Mouse (Mus musculus) embryonic facial prominence, embryonic 11.5 days (tissue): Measurements from ENCODE around the gene Sema3a. TPM values are rescaled to one million over a fixed set of nuclear protein-coding genes. Genes with fewer than 3 reads are reported as not detected.
"Not testable (repeated sequence)": the region's sequence is repeated elsewhere in the genome, so short reads cannot be mapped to it uniquely, and the experiment has no call there.

Experiments
- ATAC-seq: fragments of 200-750 bp; cut with Nextera tagmentation; replicated peaks from 2 replicates; pipeline ENCODE4 v1.8.0; 2017; ENCODE audit warnings: low read depth; ENCODE audit not compliant: insufficient number of reproducible peaks, low FRiP score, low TSS enrichment
- DNase-seq: peaks from one replicate; pipeline ENCODE4 v3.0.0-alpha.2; 2015; ENCODE audit warnings: low spot score
- H3K27ac ChIP-seq: fragments of 300-500 bp; sonication (generic); replicated peaks from 2 replicates; pipeline ENCODE4 v1.5.1; 2014; ENCODE audit warnings: mild to moderate bottlenecking, low read depth, low read length, control low read depth
- H3K27me3 ChIP-seq: fragments of 300-500 bp; sonication (generic); 2 replicates; pipeline ENCODE4 v1.6.1; 2014; ENCODE audit warnings: mild to moderate bottlenecking, low read length, moderate library complexity, mixed read lengths; ENCODE audit not compliant: control insufficient read depth, insufficient read depth
- H3K36me3 ChIP-seq: fragments of 300-500 bp; sonication (generic); replicated peaks from 2 replicates; pipeline ENCODE4 v1.6.1; 2014; ENCODE audit warnings: low read depth, mild to moderate bottlenecking, low read length, moderate library complexity, mixed read lengths; ENCODE audit not compliant: control insufficient read depth, insufficient read depth
- H3K4me1 ChIP-seq: fragments of 300-500 bp; sonication (generic); 2 replicates; pipeline ENCODE4 v1.6.1; 2014; ENCODE audit warnings: low read length, mixed read lengths; ENCODE audit not compliant: control insufficient read depth, insufficient read depth
- H3K4me2 ChIP-seq: fragments of 300-500 bp; sonication (generic); 2 replicates; pipeline ENCODE4 v1.6.1; 2014; ENCODE audit warnings: low read depth, mild to moderate bottlenecking, control low read depth, low read length, moderate library complexity
- H3K4me3 ChIP-seq: fragments of 300-500 bp; sonication (generic); 2 replicates; pipeline ENCODE4 v1.5.1; 2014; ENCODE audit warnings: low read depth, low read length, control low read depth
- H3K9ac ChIP-seq: fragments of 300-500 bp; sonication (generic); replicated peaks from 2 replicates; pipeline ENCODE4 v1.6.1; 2014; ENCODE audit warnings: mild to moderate bottlenecking, control low read depth, low read length
- H3K9me3 ChIP-seq: fragments of 300-500 bp; sonication (generic); replicated peaks from 2 replicates; pipeline ENCODE4 v1.6.1; 2016; ENCODE audit warnings: mild to moderate bottlenecking, low read length, inconsistent platforms, mixed read lengths; ENCODE audit not compliant: control insufficient read depth
- WGBS: fragments of 180-500 bp; shearing (Covaris S2); extraction: QIAGEN DNeasy Blood & Tissue Kit; methylation state at CpG from one replicate; pipeline ENCODE4 v1.1.7; 2014; 5-methylcytosine and 5-hydroxymethylcytosine counted together
- polyA plus RNA-seq: library from polyadenylated mRNA; unstranded; fragments of >200 nt; fragmentation: Nextera tagmentation; extraction: Ambion mirVana; gene quantifications from 2 replicates; pipeline ENCODE4 v1.2.1, GENCODE M21; 2014

The Sema3a gene
- polyA plus RNA-seq, 1 experiment from 2014 or later: 56.3 TPM

GRCm38 (mm10) chr5:13585559-13586207, 460.5 kb downstream of the Sema3a start:
- no peaks in the 10 kb centered on the region for H3K9me3 ChIP-seq
- DNase-seq (peak; percentile 48), ATAC-seq (no peak)
- H3K36me3 ChIP-seq: no peaks in the 10 kb centered on the region
- H3K9ac ChIP-seq: no peak overlapping the region
- H3K4me3 ChIP-seq: no peak overlapping the region
- H3K4me2 ChIP-seq: no peak overlapping the region
- H3K4me1 ChIP-seq: no peaks in the 10 kb centered on the region
- no peak overlapping the region for H3K27ac ChIP-seq
- H3K27me3 ChIP-seq: no peaks in the 10 kb centered on the region

GRCm38 (mm10) chr5:13594422-13594821, 469.2 kb downstream of the Sema3a start:
- no peaks in the 10 kb centered on the region for H3K4me1 ChIP-seq
- H3K27me3 ChIP-seq: no peaks in the 10 kb centered on the region
- DNase-seq (no peak), ATAC-seq (no peak)
- no peaks in the 10 kb centered on the region; the same call in 1 of the 2 replicates for H3K36me3 ChIP-seq
- 86% methylated on average over 2 of the region's 2 CpGs for WGBS
- H3K27ac ChIP-seq: no peak overlapping the region
- H3K9ac ChIP-seq: no peak overlapping the region
- no peak overlapping the region for H3K4me3 ChIP-seq
- H3K4me2 ChIP-seq: no peak overlapping the region
- H3K9me3 ChIP-seq: no peaks in the 10 kb centered on the region

GRCm38 (mm10) chr5:13611631-13612030, 486.4 kb downstream of the Sema3a start:
- ATAC-seq: no peak
- H3K4me2 ChIP-seq: no peak overlapping the region

GRCm38 (mm10) chr5:13612088-13612487, 486.9 kb downstream of the Sema3a start:
- Histone ChIP-seq H3K27ac (no peak overlapping the region), H3K9ac (no peak overlapping the region), H3K9me3 (no peaks in the 10 kb centered on the region), H3K4me2 (no peak overlapping the region), H3K27me3 (no peaks in the 10 kb centered on the region), H3K4me3 (no peak overlapping the region), H3K36me3 (no peaks in the 10 kb centered on the region), H3K4me1 (no peaks in the 10 kb centered on the region)
- 53% methylated on average over 2 of the region's 2 CpGs for WGBS
- ATAC-seq (no peak), DNase-seq (no peak)

More at GRCm38 (mm10) chr5:13611631-13612030, 486.4 kb downstream of the Sema3a start:
- no peak for DNase-seq
- 77% methylated on average over 1 of the region's 1 CpGs for WGBS
- no peaks in the 10 kb centered on the region for H3K9me3 ChIP-seq
- H3K27me3 ChIP-seq: no peaks in the 10 kb centered on the region
- H3K4me1 ChIP-seq: no peaks in the 10 kb centered on the region
- no peak overlapping the region for H3K27ac ChIP-seq
- H3K4me3 ChIP-seq: no peak overlapping the region
- H3K9ac ChIP-seq: no peak overlapping the region
- no peaks in the 10 kb centered on the region for H3K36me3 ChIP-seq

- H3K4me1 ChIP-seq, H3K27ac ChIP-seq, H3K9ac ChIP-seq, H3K4me3 ChIP-seq, H3K27me3 ChIP-seq, H3K9me3 ChIP-seq, H3K4me2 ChIP-seq, H3K36me3 ChIP-seq, ATAC-seq, DNase-seq: not testable (repeated sequence)
- 84% methylated on average over 7 of the region's 7 CpGs for WGBS
Measured at GRCm38 (mm10) chr5:13614575-13614974, 489.4 kb downstream of the Sema3a start.

- DNase-seq: no peak
- no peak overlapping the region for H3K4me3 ChIP-seq
- WGBS: 91% methylated on average over 2 of the region's 2 CpGs
- no peaks in the 10 kb centered on the region for H3K27me3 ChIP-seq
- H3K9me3 ChIP-seq: no peaks in the 10 kb centered on the region
- H3K4me1 ChIP-seq: no peaks in the 10 kb centered on the region
- no peaks in the 10 kb centered on the region for H3K36me3 ChIP-seq
- no peak for ATAC-seq
- H3K27ac ChIP-seq: no peak overlapping the region
- no peak overlapping the region for H3K4me2 ChIP-seq
- no peak overlapping the region for H3K9ac ChIP-seq
Measured at GRCm38 (mm10) chr5:13615907-13616306, 490.7 kb downstream of the Sema3a start.

GRCm38 (mm10) chr5:13622578-13622977, 497.4 kb downstream of the Sema3a start:
- no peaks in the 10 kb centered on the region for H3K4me1 ChIP-seq
- H3K36me3 ChIP-seq: no peaks in the 10 kb centered on the region
- WGBS: 65% methylated on average over 7 of the region's 7 CpGs
- no peaks in the 10 kb centered on the region for H3K9me3 ChIP-seq
- H3K4me2 ChIP-seq: no peak overlapping the region
- no peak overlapping the region for H3K9ac ChIP-seq
- H3K27me3 ChIP-seq: no peaks in the 10 kb centered on the region
- no peak overlapping the region for H3K27ac ChIP-seq
- DNase-seq (no peak), ATAC-seq (no peak)
- no peak overlapping the region for H3K4me3 ChIP-seq

- peak; percentile 8 for DNase-seq
- H3K4me2 ChIP-seq: no peak overlapping the region
- no peaks in the 10 kb centered on the region for H3K36me3 ChIP-seq
- no peaks in the 10 kb centered on the region for H3K4me1 ChIP-seq
- H3K27ac ChIP-seq: no peak overlapping the region
- H3K4me3 ChIP-seq: no peak overlapping the region
- H3K9ac ChIP-seq: no peak overlapping the region
- H3K9me3 ChIP-seq: no peaks in the 10 kb centered on the region
- no peaks in the 10 kb centered on the region for H3K27me3 ChIP-seq
- peak; percentile 46; the same call in 1 of the 2 replicates for ATAC-seq
- 22% methylated on average over 5 of the region's 5 CpGs for WGBS
Measured at GRCm38 (mm10) chr5:13624754-13625153, 499.5 kb downstream of the Sema3a start.
